Mouse (Mus musculus): ENCODE measurements at regions not wholly inside any gene's neighbourhood (a gene's known extent, or its start where the extent isn't known, plus 50 kb on each side); places are given as distances from the start of the nearest gene placed in this dataset.

DNA sequence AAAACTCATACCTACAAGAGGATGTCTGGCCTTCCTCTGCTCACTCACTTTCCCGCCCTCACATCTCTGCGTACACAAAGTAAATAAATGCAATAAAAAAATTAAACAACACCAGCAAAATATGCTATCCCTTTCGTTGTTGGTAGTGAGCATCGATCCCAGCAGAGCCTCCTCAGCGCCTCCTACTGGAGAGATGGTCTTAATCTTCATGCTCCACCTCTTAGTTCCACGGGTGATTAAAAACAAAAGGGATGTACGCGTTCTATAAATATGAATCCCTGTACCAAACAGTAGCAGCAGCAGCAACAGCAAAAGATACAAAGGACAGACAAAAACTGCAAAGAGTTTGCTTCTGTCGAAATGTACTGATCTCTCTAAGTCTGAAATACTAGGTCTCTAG, 81.0 kb upstream of the Gbe1 start:
- no peak for TF ChIP-seq POLR2A (IDR thresholded peaks at IDR 0.05; ENCODE audit: borderline replicate concordance, insufficient read depth, low read length)
- no peak for TF ChIP-seq CTCF (IDR thresholded peaks at IDR 0.05; ENCODE audit: borderline replicate concordance, insufficient read depth, low read depth, low read length)
